Mouse (Mus musculus): ENCODE results near the gene 4932414N04Rik. TPM values are rescaled to one million over a fixed set of nuclear protein-coding genes. Genes with fewer than 3 reads are reported as not detected.
"Not testable (repeated sequence)": the region's sequence is repeated elsewhere in the genome, so short reads cannot be mapped to it uniquely, and the experiment has no call there.

Gene 4932414N04Rik
- total RNA-seq (2017), result not detected in 2 replicates

- ATAC-seq (ENCODE audit: extremely low read depth, insufficient number of reproducible peaks, low FRiP score, poor library complexity, severe bottlenecking), result not testable (repeated sequence)
Observed at GRCm38 (mm10) chr2:68656186-68656585, at the start of gene 4932414N04Rik. TSS of gene 4932414N04Rik (plus strand) at chr2:68656486.

GRCm38 (mm10) chr2:68732216-68732615 is 75.9 kb downstream of the 4932414N04Rik start:
- no peak for ATAC-seq (ENCODE audit: extremely low read depth, insufficient number of reproducible peaks, low FRiP score, poor library complexity, severe bottlenecking)

- no peak for ATAC-seq (ENCODE audit: extremely low read depth, insufficient number of reproducible peaks, low FRiP score, poor library complexity, severe bottlenecking)
Observed at GRCm38 (mm10) chr2:68739772-68740739, 83.8 kb downstream of the 4932414N04Rik start.

DNA sequence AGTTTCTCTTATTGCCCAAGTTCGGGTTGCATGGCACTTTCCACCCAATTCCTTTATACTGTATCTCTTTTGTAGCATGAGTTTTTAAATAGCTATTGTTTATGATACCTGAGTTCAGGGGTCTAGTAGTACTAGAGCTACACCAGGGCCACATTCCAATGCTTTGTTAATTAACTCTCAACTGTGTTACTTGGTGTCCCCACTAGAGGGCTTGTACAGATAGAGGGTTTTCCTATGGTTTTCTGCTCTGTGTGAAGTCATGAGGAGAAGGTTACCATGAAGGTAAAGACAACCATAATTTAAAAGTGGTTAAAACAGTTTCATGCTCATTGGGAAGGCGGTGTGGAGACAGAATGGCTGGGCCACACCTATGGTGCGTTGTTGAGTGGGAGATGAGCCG is 88.3 kb downstream of the 4932414N04Rik start:
- ATAC-seq (ENCODE audit: extremely low read depth, insufficient number of reproducible peaks, low FRiP score, poor library complexity, severe bottlenecking), result no peak

- ATAC-seq (ENCODE audit: extremely low read depth, insufficient number of reproducible peaks, low FRiP score, poor library complexity, severe bottlenecking), result no peak
Observed at GRCm38 (mm10) chr2:68756179-68756578, 99.9 kb downstream of the 4932414N04Rik start.

- ATAC-seq (ENCODE audit: extremely low read depth, insufficient number of reproducible peaks, low FRiP score, poor library complexity, severe bottlenecking), result no peak
Observed at GRCm38 (mm10) chr2:68756793-68757192, 100.5 kb downstream of the 4932414N04Rik start.

GRCm38 (mm10) chr2:68765371-68765770 is 109.1 kb downstream of the 4932414N04Rik start:
- no peak for ATAC-seq (ENCODE audit: extremely low read depth, insufficient number of reproducible peaks, low FRiP score, poor library complexity, severe bottlenecking)

GRCm38 (mm10) chr2:68767186-68767890 is 111.1 kb downstream of the 4932414N04Rik start:
- no peak for ATAC-seq (ENCODE audit: extremely low read depth, insufficient number of reproducible peaks, low FRiP score, poor library complexity, severe bottlenecking)

- no peak for ATAC-seq (ENCODE audit: extremely low read depth, insufficient number of reproducible peaks, low FRiP score, poor library complexity, severe bottlenecking)
Observed at GRCm38 (mm10) chr2:68782268-68783132, 126.2 kb downstream of the 4932414N04Rik start.

DNA sequence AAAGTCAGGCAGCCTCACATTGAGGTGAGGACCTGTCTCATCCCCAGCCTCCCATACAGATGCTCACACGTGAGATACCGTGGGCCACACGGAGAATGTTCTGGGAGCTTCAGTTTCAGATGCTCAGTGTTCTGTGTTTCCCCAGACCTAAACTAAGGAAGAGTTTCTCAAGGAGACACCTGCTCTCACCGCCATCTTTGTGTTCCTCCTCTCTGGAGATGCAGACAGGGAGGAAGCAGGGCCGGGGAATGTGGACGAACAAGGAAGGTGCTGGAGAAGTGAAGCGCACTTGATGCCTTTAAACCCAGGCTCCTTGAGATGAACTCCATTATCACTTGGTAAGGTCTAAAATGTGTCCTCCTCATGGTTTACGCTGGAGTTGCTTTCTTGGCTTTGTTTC is 127.4 kb downstream of the 4932414N04Rik start:
- not testable (repeated sequence) for ATAC-seq (ENCODE audit: extremely low read depth, insufficient number of reproducible peaks, low FRiP score, poor library complexity, severe bottlenecking)

DNA sequence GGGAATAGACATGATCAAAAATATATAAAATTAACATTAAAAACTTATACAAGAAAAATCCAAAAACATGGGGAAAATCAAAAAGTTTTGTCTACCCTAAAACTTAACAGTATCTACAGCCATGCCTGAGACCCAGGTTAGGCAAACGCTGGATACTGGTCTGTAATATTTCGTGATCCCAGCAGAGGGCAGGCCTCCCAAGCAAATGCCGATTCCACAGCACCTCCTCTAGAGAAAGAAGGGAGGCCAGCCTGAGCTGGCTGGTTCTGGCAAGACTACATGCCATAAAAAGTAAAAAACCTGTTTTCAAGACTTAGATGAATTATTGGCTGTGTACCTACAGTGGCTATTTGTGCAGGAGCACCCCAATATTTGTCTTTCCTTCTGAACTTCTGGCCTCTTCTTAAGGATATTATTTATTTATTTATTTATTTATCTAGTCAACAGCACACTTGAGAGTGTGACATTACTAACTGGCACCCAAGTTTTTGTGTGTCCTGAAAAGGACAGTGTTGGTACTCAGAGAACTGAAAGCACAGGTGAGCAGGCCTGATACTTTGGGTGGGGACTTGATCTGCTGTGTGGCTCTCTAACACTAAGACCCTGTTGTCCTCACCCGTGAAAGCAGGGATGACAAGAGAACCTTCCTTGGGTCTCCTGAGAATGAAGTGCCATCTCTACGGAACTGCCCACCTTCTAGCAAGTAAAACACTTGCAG is 128.6 kb downstream of the 4932414N04Rik start:
- peak; percentile 94 for ATAC-seq (ENCODE audit: extremely low read depth, insufficient number of reproducible peaks, low FRiP score, poor library complexity, severe bottlenecking)

DNA sequence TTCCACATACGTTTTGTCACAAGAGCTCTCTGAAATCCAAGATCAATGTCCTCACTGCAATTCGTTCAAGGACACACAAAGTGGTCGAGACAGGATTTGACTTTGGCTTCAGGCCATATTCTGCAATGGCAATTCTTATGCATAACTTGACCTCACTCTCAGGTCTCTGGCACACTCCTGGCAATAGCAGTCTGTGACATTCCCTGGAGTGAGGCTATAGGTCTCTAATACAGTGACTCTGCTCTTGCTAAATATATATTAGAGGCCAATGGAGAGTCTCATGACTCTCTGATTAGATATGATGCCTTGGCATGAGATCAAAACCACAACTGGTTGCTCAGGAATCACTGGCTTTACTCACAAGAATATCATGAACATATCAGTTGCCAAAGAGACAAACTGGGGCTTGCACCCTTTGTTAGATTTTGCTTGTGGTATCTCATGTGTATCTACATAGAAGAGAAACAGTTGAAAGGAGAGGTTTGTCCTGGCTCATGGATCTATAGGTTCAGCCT is 130.9 kb downstream of the 4932414N04Rik start:
- ATAC-seq (ENCODE audit: extremely low read depth, insufficient number of reproducible peaks, low FRiP score, poor library complexity, severe bottlenecking), result no peak

GRCm38 (mm10) chr2:68792296-68792695 is 136.0 kb downstream of the 4932414N04Rik start:
- ATAC-seq (ENCODE audit: extremely low read depth, insufficient number of reproducible peaks, low FRiP score, poor library complexity, severe bottlenecking), result no peak

DNA sequence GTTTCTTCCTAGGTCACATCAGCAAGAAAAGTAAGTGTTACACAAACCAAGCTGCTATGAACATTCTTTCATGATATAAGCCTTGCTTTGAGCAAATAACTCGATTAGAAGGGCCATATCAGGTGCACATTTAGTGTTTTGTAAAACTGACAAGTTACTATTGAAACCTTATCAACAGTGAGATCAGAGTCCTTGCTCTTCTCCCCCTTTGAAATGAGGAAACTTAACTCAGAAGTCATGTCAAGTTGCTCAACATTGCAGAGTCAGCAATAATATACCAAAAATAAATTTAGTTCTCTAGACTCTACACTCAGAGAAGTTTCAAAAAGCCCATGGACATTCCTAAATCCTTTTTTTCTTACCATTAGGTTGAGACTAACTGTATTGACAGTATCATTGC is 137.2 kb downstream of the 4932414N04Rik start:
- no peak for ATAC-seq (ENCODE audit: extremely low read depth, insufficient number of reproducible peaks, low FRiP score, poor library complexity, severe bottlenecking)

DNA sequence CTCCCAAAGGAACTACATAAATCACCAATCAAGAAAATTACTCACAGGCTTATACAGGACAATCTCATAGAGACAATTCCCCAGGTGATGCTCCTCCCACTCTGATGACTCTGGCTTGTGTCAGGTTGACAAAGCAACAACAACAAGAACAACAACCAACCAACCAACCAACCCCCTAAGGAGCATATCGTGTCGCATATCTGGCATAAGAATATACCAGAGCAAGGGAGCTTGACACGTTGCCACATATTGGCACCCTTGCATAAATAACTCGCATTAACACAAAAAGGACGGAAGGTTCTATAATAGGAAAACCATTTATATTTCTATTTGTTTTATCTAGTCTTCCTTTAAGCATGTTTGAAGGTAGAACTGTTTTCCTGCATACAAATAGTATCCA is 137.9 kb downstream of the 4932414N04Rik start:
- no peak for ATAC-seq (ENCODE audit: extremely low read depth, insufficient number of reproducible peaks, low FRiP score, poor library complexity, severe bottlenecking)

DNA sequence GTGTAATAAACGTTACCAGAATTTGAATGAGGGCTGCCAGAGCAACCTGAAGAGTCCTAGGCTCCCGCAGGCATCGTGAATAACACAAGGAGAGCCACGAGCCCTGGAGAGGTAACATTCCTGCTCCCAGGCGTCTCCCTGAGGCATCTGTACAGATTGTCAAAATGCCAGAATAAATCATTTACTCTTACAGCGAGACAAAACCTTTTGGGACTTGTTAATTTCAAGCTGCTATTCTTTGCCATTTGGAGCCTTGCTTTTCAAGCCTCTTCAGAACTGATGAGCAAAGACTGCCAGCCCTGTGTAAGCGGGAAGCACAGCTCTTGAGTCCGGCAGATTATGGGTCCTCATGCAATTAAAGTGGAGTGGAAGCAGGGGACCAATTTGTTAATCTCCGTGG is 138.3 kb downstream of the 4932414N04Rik start:
- ATAC-seq (ENCODE audit: extremely low read depth, insufficient number of reproducible peaks, low FRiP score, poor library complexity, severe bottlenecking), result no peak

DNA sequence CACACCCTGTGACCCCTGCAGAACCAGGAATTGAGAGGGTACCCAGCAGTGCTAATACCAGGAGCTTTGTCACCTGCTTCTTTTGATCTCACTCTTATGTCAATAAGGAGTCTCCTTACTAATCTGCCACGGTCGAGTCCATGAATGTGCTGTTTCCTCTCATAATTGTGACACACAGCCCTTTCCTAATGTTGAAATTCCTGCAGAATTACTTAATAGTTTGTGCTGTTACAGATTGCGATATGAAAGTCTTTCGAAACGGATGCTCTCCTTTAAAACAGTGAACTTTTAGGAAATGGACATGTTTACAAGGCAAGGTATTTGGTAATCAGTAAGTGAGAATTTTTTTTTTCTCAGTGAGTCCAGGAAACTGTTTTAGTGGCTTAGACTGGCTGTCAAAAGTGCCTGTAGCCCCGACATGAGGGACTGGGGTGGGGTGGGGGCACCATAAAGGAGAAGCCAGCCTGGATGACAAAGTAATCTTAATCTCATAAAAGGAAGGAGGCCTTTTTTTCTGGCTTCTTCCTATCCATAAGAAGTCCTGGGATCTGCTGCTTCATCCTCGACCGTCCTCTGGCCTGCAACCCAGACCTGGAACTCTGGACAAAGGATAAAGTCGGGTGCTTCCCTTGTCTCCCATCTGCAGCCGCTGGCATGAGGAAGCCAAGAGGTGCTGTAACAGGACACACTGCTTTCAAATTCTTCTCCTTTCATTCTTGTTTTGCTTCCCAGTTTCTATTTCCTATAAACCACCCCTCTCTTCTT is 139.9 kb downstream of the 4932414N04Rik start:
- ATAC-seq (ENCODE audit: extremely low read depth, insufficient number of reproducible peaks, low FRiP score, poor library complexity, severe bottlenecking), result peak; percentile 26; the same call in 1 of the 2 replicates
